Mouse (Mus musculus): ENCODE results near the gene Dbh.

DNA sequence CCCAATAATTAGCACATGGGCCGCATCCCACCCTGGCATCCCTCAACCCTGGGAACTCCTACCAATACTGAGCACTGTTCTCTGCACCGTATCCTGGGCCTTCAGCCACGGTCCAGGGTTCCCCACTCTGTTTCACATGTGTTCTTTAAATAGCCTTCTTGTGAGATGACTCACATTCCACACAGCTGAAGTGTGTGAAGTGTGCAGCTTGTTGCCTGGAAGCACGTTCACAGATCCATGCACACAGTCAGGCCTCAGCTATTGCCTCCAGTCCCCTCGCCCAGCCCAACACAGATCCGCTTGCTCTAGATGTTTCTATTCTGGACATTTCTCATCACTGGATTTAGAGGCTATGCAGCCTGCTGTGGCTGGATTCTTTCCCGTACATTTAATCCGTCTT, 14.1 kb downstream of the Dbh start:
- no peak for TF ChIP-seq CTCF (IDR thresholded peaks at IDR 0.05; ENCODE audit: low read depth)
- TF ChIP-seq EP300 (IDR thresholded peaks at IDR 0.05; ENCODE audit: low read depth), result no peak

Measured in heart, postnatal 0 days (tissue).